Mouse (Mus musculus) urinary bladder, postnatal 0 days (tissue): Measurements from ENCODE around the gene Mypn. TPM values are rescaled to one million over a fixed set of nuclear protein-coding genes. Genes with fewer than 3 reads are reported as not detected.

ENCODE experiments used
- polyA plus RNA-seq: library from polyadenylated mRNA; unstranded; fragments of >200 nt; fragmentation: Nextera tagmentation; extraction: Ambion mirVana; gene quantifications from 2 replicates; pipeline ENCODE4 v1.2.1, GENCODE M21; 2015

Mypn gene
- 0.75 and 1.0 TPM in 2 replicates for polyA plus RNA-seq

GRCm38 (mm10) chr10:63203728-63204127, at the start of gene Mypn:
TSS of gene Mypn (minus strand) at chr10:63203952.

GRCm38 (mm10) chr10:63243493-63244054, 39.8 kb upstream of the Mypn start, which contains the start of gene Herc4:
TSS of gene Herc4 (plus strand) at chr10:63243810.

DNA sequence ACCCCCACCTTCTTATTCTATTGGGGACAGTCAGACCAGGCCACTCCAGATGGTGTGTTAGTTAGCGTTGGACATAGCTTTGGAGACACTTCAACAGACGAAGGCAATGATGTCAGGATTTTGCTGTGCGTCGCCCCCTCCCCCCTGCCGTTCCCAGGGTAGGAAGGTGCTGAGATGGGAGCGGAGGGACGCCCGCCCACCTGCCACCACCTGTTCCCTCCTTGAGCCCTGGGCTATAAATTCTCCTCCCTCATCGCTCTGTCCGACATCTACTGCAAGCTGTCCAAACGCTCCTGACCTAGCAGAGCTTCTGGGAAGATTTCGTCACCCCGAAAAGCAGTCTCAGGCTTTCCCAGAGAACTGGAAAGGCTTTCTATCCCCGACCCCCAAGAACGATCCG, 104.2 kb downstream of the Mypn start, which contains the start of gene Atoh7:
Gene Atoh7, plus strand, starts transcription at position 131 of the 400 bp plus-strand sequence.

Other genes with a start within 250 kb of the Mypn start
- 13.5 and 14.6 TPM in 2 replicates for gene Rufy2, start 223.7 kb downstream of the Mypn start, polyA plus RNA-seq
- gene Hnrnph3, start 179.7 kb downstream of the Mypn start, polyA plus RNA-seq, result 30.7 and 34.8 TPM in 2 replicates
- 0.88 and 0.91 TPM in 2 replicates for gene Pbld2, start 179.6 kb downstream of the Mypn start, polyA plus RNA-seq
- gene Pbld1, start 143.8 kb downstream of the Mypn start, polyA plus RNA-seq, result 0.23 and 0.39 TPM in 2 replicates
- not detected in 2 replicates for gene Atoh7, start 104.3 kb downstream of the Mypn start, polyA plus RNA-seq
- 42.0 and 47.9 TPM in 2 replicates for gene Herc4, start 39.9 kb upstream of the Mypn start, polyA plus RNA-seq
- gene Sirt1, start 177.8 kb upstream of the Mypn start, polyA plus RNA-seq, result 2.2 and 2.9 TPM in 2 replicates
- 3.8 and 5.1 TPM in 2 replicates for gene Dnajc12, start 178.5 kb upstream of the Mypn start, polyA plus RNA-seq
- not detected in 2 replicates for gene Gm7075, start 217.8 kb upstream of the Mypn start, polyA plus RNA-seq
- 0.18 and 0.33 TPM in 2 replicates for gene Ctnna3, start 226.1 kb upstream of the Mypn start, polyA plus RNA-seq